Mouse (Mus musculus) hindbrain, embryonic 15.5 days (tissue): ENCODE measurements around the gene Chd5. TPM values are rescaled to one million over a fixed set of nuclear protein-coding genes. Genes with fewer than 3 reads are reported as not detected.

Experiments used
- ATAC-seq: fragments of 200-750 bp; cut with Nextera tagmentation; 2 replicates; pipeline ENCODE4 v1.8.0; 2017; ENCODE audit warnings: low read depth, moderate number of reproducible peaks, moderate TSS enrichment; ENCODE audit not compliant: low FRiP score
- H3K27ac ChIP-seq: fragments of 300-500 bp; sonication (generic); replicated peaks from 2 replicates; pipeline ENCODE4 v1.5.1; 2015; ENCODE audit warnings: mild to moderate bottlenecking, inconsistent platforms
- H3K27me3 ChIP-seq: fragments of 300-500 bp; sonication (generic); 2 replicates; pipeline ENCODE4 v1.6.1; 2015; ENCODE audit warnings: control low read depth, inconsistent platforms
- H3K36me3 ChIP-seq: fragments of 300-500 bp; sonication (generic); 2 replicates; pipeline ENCODE4 v1.6.1; 2015; ENCODE audit warnings: control low read depth, inconsistent platforms
- H3K4me1 ChIP-seq: fragments of 300-500 bp; sonication (generic); replicated peaks from 2 replicates; pipeline ENCODE4 v1.6.1; 2015; ENCODE audit warnings: control low read depth, inconsistent platforms
- H3K4me2 ChIP-seq: fragments of 300-500 bp; sonication (generic); 2 replicates; pipeline ENCODE4 v1.6.1; 2015; ENCODE audit warnings: moderate library complexity, mild to moderate bottlenecking, inconsistent platforms
- H3K4me3 ChIP-seq: fragments of 300-500 bp; sonication (generic); 2 replicates; pipeline ENCODE4 v1.5.1; 2015; ENCODE audit warnings: mild to moderate bottlenecking, inconsistent platforms
- H3K9ac ChIP-seq: fragments of 300-500 bp; sonication (generic); 2 replicates; pipeline ENCODE4 v1.6.1; 2015; ENCODE audit warnings: inconsistent platforms
- H3K9me3 ChIP-seq: fragments of 300-500 bp; sonication (generic); 2 replicates; pipeline ENCODE4 v1.6.1; 2016; ENCODE audit warnings: control low read depth, inconsistent platforms
- WGBS: fragments of 180-500 bp; shearing (Covaris S2); methylation state at CpG from one replicate; pipeline ENCODE4 v1.1.7; 2015; 5-methylcytosine and 5-hydroxymethylcytosine counted together
- polyA plus RNA-seq: library from polyadenylated mRNA; unstranded; fragments of >200 nt; fragmentation: Nextera tagmentation; extraction: Ambion mirVana; gene quantifications from 2 replicates; pipeline ENCODE4 v1.2.1, GENCODE M21; 2015

Chd5 gene
- polyA plus RNA-seq, 1 experiment from 2014 or later, result 61.8 TPM

DNA sequence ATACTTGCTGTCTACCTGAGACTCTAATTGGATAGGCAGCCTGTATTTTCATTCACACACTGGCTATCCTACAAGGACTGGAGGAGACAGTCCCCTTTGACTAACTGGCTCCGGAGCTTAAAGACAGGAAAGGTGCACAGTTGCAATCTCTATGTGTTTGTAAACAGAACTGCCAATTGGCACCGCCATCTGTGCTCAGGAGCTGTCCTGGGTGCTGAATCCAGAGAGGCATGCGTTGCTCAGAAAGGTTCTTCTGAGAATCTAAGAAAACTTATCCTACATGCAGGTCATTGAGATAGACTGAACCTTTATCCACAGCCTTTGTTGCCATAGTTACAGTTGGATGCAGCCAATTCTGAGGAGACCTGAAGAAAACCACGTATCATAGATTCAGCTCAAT, 85.9 kb downstream of the Chd5 start:
- Histone ChIP-seq H3K9ac (no peak overlapping the region), H3K4me1 (peaks cover 4% of the 10 kb centered on the region; the same call in 1 of the 2 replicates), H3K9me3 (no peaks in the 10 kb centered on the region), H3K27me3 (no peaks in the 10 kb centered on the region), H3K27ac (no peak overlapping the region), H3K4me2 (no peak overlapping the region), H3K4me3 (no peak overlapping the region), H3K36me3 (no peaks in the 10 kb centered on the region)
- ATAC-seq, result no peak
- 35% methylated on average over 4 of the region's 4 CpGs for WGBS

DNA sequence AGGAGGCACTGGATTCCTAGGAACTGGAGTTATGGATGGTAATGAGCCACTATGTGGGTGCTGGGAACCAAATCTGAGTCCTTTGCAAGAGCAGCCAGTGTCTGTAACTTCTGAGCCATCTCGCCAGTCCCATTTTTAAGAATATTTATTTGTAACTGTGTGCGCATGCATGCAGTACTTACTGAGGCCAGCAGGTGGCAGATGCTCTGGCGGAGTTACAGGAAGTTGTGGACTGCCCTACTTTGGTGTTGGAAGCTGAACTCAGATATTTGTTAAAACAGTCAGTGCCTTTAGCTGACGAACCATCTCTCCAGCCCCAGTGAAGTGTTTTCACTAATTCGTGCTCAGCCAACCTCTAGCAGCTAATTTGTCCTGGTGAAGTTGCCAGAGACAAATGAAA, 86.5 kb downstream of the Chd5 start:
- Histone ChIP-seq H3K9ac (no peak overlapping the region), H3K4me2 (no peak overlapping the region), H3K36me3 (no peaks in the 10 kb centered on the region), H3K27ac (no peak overlapping the region), H3K9me3 (no peaks in the 10 kb centered on the region), H3K4me1 (peaks cover 4% of the 10 kb centered on the region; the same call in 1 of the 2 replicates), H3K27me3 (no peaks in the 10 kb centered on the region), H3K4me3 (no peak overlapping the region)
- no peak for ATAC-seq
- WGBS, result 65% methylated on average over 5 of the region's 5 CpGs

DNA sequence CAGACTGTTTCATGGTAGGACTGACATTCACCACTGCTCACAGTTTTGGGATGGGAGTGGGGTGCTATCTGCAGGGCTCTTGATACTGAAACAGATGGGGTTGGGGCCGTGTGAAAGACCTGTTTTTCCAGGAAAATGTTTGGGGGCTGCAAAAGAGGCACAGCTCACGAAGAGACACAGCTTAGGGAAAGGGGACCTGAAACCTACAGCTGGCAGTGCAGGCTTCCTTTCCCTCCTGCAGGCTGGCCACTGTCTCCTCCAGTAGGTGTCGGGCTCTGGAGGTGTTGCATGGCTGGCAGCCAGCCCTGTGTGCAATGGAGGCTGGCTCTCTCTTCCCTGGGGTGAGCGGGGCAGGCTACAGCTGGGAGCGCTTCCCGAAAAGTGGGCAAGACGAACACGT, 89.8 kb downstream of the Chd5 start:
- Histone ChIP-seq H3K27ac (no peak overlapping the region), H3K9ac (no peak overlapping the region), H3K4me2 (no peak overlapping the region), H3K27me3 (no peaks in the 10 kb centered on the region), H3K4me3 (no peak overlapping the region), H3K4me1 (peaks cover 4% of the 10 kb centered on the region; the same call in 1 of the 2 replicates), H3K9me3 (no peaks in the 10 kb centered on the region), H3K36me3 (no peaks in the 10 kb centered on the region)
- no peak for ATAC-seq
- 42% methylated on average over 8 of the region's 8 CpGs for WGBS

DNA sequence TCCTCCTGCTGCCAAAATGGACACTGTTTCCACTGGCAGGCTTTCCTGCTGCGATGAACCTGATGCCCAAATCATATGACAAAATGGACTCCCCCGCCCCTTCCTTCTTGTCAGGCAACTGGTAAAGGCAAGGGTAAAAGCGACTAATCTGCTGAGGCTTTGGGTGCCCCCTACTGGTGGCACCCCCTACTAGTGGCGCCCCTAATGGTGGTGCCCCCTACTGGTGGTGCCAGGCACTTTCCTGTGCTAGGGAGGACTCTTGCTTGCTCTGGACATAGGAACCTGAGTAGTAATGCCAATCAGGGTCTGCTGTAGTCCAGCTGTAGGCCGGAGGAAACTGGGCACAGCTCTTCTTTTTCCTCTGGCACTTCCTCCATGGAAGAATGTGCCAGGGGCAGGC, 93.9 kb downstream of the Chd5 start:
- ATAC-seq, result no peak
- H3K9me3 ChIP-seq, result no peaks in the 10 kb centered on the region
- H3K27ac ChIP-seq, result no peak overlapping the region
- no peaks in the 10 kb centered on the region for H3K27me3 ChIP-seq
- WGBS, result 60% methylated on average over 5 of the region's 5 CpGs
- no peaks in the 10 kb centered on the region for H3K36me3 ChIP-seq
- H3K9ac ChIP-seq, result no peak overlapping the region
- H3K4me1 ChIP-seq, result peaks cover 10% of the 10 kb centered on the region
- no peak overlapping the region for H3K4me2 ChIP-seq
- H3K4me3 ChIP-seq, result no peak overlapping the region

DNA sequence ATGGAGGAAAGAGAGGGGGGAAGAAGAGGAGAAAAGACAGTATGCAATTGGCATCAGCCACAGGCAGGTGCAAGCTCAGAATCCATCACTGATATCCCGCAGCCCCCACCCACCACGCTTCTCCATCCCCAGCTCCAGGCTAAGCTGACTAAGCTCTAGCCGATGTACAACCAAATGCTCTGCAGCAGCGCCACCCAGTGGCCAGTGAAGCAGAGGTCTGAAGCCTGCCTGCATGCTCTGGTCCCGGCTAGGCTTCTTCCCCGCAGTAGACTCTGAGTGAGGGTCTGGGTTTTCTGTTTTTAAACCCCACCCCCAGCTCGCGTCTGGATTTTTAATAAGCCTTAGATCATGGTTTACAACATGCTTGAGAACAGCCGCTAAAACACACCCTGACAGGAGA, 96.4 kb downstream of the Chd5 start:
- peak; percentile 90 for ATAC-seq
- H3K4me2 ChIP-seq, result peak overlapping the region; percentile 63
- H3K9me3 ChIP-seq, result no peaks in the 10 kb centered on the region
- no peaks in the 10 kb centered on the region for H3K27me3 ChIP-seq
- H3K27ac ChIP-seq, result peak overlapping the region; percentile 67
- H3K4me1 ChIP-seq, result peaks cover 6% of the 10 kb centered on the region
- 1% methylated on average over 9 of the region's 9 CpGs for WGBS
- peak overlapping the region; percentile 28 for H3K4me3 ChIP-seq
- H3K36me3 ChIP-seq, result no peaks in the 10 kb centered on the region
- peak overlapping the region; percentile 41 for H3K9ac ChIP-seq

DNA sequence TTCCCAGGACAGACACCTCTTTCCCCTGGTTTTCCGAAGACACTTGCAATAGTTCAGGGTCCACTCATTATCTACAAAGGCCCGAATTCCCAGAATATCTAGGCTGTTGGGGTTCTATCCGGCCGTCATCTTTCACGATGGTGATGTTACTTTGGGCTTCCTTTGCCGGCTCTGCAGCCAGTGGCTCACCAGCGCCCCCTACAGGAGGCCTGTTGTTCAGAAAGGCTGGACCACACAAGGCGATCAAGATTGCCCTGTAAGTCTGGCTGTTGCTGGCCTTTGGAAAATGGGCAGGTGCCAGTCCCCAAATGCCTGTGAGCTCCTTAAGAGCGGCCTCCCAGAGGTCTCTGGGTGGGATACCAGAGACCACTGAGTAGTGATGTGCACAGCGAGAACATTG, 96.8 kb downstream of the Chd5 start:
- Histone ChIP-seq H3K9ac (peak overlapping the region; percentile 41), H3K4me2 (peak overlapping the region; percentile 63), H3K27me3 (no peaks in the 10 kb centered on the region; the same call in 1 of the 2 replicates), H3K27ac (peak overlapping the region; percentile 67), H3K4me1 (peaks cover 6% of the 10 kb centered on the region), H3K36me3 (no peaks in the 10 kb centered on the region), H3K9me3 (no peaks in the 10 kb centered on the region), H3K4me3 (peak overlapping the region; percentile 28)
- peak; percentile 49 for ATAC-seq
- WGBS, result 12% methylated on average over 10 of the region's 10 CpGs

Other genes with a start within 250 kb of the Chd5 start
- gene Tnfrsf25, start 222.7 kb upstream of the Chd5 start, polyA plus RNA-seq, result 0.97 and 1.8 TPM in 2 replicates
- gene Espn, start 186.3 kb upstream of the Chd5 start, polyA plus RNA-seq, result 0.29 and 0.31 TPM in 2 replicates
- gene Hes2, start 179.8 kb upstream of the Chd5 start, polyA plus RNA-seq, result not detected in 2 replicates
- 427 and 433 TPM in 2 replicates for gene Acot7, start 160.5 kb upstream of the Chd5 start, polyA plus RNA-seq
- gene Gpr153, start 64.4 kb upstream of the Chd5 start, polyA plus RNA-seq, result 18.4 and 21.7 TPM in 2 replicates
- 0.47 and 3.0 TPM in 2 replicates for gene Hes3, start 47.0 kb upstream of the Chd5 start, polyA plus RNA-seq
- 18.3 and 22.2 TPM in 2 replicates for gene Icmt, start 41.4 kb upstream of the Chd5 start, polyA plus RNA-seq
- 8.6 and 8.8 TPM in 2 replicates for gene Rnf207, start 19.7 kb upstream of the Chd5 start, polyA plus RNA-seq
- 135 and 176 TPM in 2 replicates for gene Rpl22, start 12.9 kb upstream of the Chd5 start, polyA plus RNA-seq
- gene Nphp4, start 138.1 kb downstream of the Chd5 start, polyA plus RNA-seq, result 6.1 and 6.2 TPM in 2 replicates
- 30.8 and 34.5 TPM in 2 replicates for gene Kcnab2, start 139.2 kb downstream of the Chd5 start, polyA plus RNA-seq